Mouse (Mus musculus) gastrocnemius, postnatal 25 days (tissue): ENCODE measurements around the gene Gja4. TPM values are rescaled to one million over a fixed set of nuclear protein-coding genes. Genes with fewer than 3 reads are reported as not detected.

Experiments used
- DNase-seq: peaks from one replicate; pipeline ENCODE4 v3.0.0; 2022
- long read RNA-seq, 2 experiments: library from polyadenylated mRNA; stranded (forward); transcript quantifications; one replicate each; pipeline ENCODE4 v2.0.0; 2021
- total RNA-seq, 2 experiments: library from RNA; stranded (reverse); gene quantifications; 1 replicate in 1 of 2; 2 replicates in 1 of 2; pipeline ENCODE4 v1.2.3; 2021

Gja4 gene
- total RNA-seq = 1 to 10 TPM; 4.1 to 6.7 TPM
- long read RNA-seq, experiment 1, partial matches to known transcripts = 0 of 4 reads
- long read RNA-seq, experiment 1, other reads (novel, unspliced or antisense) = 0 of 4 reads
- long read RNA-seq, experiment 2, partial matches to known transcripts = 2 of 6 reads
- long read RNA-seq, experiment 2, other reads (novel, unspliced or antisense) = 0 of 6 reads

DNA sequence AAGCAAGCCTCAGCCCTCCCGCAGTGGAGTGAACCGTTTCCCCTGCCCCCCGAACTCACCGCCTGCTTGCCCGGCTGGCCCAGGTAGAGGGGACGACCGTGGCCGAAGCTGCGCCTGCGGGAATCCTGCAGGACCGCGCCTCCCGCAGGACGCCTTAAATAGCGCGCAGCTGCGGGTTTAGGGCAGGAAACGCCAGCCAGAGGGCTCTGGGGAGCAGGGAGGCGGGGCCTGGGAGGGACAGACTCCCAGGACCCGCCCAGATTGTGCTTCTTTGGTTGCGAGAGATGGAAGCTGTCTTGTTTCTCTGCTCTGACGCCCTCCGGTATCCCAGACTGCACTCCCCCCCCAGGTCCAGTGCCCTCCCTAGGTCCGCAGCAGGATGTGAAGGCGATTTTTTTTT lies at the start of gene Gja4:
Gene Gja4 (minus strand): TSS at position 179 of the 400 bp plus-strand sequence.
- peak; percentile 83 for DNase-seq

DNA sequence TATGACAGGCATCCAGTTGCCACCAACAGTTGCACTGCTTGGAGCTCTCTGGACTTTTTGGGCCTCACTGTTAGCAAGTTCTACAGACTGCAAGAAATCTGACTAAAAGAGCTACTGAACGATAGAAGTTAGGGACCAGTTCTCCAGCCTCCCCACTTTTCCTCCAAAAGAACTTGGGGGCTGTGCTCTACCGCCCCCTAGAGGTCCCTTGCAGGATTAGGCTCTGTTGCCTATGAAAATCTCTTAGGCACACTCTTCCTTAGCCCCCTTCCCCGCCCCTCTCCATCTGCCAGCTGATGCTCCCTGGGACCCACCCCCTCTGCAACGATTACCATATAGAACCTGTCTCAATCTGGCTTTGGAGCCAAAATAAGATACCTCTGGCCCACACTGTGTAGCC lies 49.5 kb upstream of the Gja4 start:
- no peak for DNase-seq

DNA sequence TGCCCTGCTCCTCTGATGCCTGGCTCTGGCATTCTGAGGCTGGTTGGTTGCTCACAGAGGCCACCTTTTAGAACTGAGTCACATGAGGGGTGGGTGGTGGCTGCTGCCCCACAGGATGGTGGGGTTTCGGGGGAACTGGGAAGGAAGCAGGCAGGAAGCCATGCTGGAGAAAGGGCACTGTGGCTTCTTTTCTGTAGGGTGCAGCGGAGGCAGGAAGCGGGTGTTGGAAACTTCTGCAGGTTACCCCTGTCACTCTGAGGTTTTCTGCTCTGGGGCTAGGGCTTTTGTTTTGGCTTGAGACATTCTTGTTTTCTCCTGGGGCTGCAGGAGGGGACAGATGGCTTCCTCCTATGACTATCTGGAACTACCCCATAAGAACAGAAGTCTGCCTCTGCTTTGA lies 48.7 kb upstream of the Gja4 start:
- DNase-seq = no peak

DNA sequence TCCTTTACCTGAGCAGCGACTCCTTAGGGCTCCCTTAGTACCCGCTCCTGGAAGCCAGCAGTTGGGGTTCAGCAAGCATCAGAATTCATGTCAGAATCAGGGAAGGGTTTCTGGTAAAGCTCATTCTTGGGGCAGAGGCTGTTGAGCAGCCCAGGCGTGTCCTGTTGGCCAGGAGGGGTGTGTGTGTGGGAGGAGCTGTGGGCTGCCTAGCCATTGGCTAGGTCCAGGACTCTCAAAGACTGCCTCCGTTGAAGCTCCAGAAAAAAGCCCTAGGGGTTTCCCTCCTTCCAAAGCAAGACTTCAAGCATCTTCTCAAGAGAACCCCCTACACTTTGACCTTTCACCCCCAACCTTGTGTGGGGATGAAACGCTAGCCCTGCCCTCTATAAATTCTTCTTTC lies 44.2 kb upstream of the Gja4 start, which contains the start of gene Gjb5:
Gene Gjb5 (minus strand): TSS at position 164 of the 400 bp plus-strand sequence.
- no peak for DNase-seq

DNA sequence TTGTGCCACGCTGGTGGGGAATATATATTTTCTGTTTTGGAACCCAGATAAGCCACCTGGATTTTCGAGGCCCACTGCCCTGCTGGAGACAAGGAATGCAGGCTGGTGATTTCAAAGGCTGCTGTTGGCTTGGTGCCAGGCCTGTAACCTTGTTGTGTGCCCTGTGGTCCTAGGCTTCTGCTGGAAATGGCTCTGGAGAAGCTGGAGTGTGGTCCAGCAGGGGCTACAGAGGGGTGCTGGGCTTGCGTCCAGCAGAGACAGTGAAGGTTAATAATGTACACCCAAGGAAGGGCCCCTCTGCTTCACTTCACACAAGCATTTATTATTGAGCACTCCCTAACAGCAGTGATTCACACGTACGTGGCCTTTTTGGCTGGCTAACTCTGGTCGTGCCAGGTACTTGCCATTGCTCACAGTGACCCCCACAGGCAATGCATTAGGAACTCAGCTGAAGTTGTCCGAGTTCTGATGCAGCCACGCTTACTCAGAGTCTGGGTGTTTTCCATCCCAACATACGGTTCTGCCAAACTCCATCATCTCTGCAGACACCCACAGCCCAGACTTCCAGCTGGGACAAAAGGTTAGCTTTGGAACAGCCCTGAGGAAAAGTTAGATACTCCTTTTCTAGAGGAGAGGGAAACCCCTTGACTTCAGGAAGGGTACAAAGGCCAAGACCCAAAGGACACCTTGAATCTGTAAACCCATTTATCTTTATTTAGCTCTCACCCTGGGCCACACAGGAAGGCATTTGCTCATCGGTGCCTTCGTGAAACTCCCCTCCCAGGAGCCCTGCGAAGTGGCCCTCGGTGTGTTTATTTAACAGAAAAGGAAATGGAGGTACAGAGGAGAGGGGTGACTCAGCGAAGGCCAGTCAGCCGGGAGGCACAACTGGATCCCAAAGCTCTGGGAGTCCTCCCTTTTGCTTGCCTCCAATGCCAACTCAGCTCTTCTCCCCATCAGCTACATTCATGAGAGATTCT lies 41.0 kb upstream of the Gja4 start:
- DNase-seq = no peak

DNA sequence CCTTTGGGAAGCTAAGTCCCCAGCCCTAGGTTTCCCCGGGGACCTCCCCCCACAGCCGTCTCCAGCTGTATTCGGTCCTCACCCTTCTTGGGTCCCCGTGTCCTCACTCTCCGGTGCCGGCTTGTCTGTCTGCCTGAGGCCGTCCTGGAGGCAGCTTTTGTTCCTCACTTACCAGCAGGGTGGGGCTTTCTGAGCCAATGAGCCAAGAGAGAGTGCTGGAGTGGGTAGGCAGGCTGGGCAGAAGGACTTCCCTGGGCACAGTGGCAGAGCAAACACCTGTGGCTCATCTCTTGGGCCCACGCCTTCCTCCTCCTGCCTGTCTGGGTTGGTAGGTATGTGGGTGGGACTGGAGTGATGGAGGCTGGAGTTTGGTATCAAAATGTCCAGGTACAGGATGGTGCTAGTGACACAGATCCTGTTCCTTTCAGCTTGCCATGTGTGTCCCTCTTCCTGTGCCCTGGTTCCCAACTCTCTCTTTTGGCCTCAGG lies 40.2 kb upstream of the Gja4 start, which contains the start of gene Gjb4:
Gene Gjb4 (minus strand): TSS at position 131 of the 488 bp plus-strand sequence.
- no peak for DNase-seq

DNA sequence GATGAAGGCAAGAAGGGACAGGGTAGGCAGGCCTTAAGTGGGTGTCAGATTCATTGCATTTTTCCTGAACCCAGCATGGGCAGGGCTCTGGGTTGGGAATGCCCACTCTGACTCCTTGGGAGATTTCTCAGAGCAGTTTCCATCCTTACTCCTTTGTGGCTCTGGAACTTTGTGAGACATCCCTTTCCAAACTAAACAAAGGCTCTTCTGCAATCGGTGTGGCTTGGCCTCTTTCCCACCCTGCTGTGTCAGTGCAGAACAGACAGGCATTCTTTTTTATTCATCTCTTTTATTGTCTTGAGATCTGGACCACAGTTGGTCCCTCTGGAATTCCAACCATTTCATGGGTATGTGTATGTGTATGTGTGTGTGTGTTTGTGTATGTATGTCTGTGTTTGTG lies 38.8 kb upstream of the Gja4 start:
- no peak for DNase-seq

DNA sequence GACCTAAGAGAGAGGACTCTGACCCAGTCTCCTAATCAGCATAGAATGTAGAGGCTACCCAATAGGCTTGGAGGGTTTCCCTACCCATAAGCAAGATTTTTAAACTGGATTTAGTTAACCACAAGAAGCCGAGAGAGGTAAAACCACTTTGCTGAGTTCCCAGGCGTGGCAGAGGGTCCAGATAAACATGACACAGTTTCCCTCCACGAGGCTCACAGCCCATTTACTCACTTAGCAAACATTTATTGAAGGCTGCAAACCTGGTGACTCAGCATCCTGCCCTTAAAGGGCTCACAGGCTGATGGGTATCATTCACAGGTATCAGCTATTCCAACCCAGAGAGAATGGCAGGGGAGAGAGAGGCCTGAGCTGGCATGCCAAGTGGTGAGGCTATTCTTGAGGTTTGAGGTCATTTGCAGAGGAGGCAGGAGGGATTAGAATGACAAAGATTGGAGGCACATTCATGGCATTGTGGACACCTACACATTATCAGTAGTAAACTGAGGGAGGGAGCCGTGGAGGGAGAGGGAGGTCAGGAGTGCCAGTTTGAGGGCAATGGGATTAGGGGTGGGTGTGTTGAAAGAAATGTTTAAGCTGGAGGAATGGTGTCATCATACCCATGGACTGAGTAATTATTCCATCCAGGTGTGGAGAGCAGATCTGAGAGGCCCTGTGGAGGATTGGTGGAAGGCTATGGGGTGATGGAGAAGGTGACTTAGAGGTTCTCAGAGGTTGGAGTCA lies 35.9 kb upstream of the Gja4 start:
- no peak for DNase-seq

DNA sequence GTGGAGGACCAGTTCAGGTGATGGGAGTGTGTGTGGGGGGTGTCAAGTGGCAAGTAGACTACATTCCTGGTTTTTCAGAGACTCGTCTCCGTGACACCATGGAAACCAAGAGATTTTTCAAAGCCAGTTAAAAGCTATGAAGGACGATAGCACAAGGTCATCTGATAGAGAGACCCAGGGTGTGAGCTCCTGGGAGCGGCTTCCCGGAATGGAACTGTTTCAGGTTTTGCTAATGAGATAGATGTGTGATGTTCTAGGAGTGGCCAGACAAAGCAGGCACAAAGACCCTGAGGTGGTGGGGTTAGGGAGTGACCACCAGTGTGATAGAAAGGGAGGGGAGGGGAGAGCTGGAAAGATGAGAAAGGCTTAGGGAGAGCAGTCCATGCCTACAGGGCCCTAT lies 31.2 kb upstream of the Gja4 start:
- DNase-seq = no peak

DNA sequence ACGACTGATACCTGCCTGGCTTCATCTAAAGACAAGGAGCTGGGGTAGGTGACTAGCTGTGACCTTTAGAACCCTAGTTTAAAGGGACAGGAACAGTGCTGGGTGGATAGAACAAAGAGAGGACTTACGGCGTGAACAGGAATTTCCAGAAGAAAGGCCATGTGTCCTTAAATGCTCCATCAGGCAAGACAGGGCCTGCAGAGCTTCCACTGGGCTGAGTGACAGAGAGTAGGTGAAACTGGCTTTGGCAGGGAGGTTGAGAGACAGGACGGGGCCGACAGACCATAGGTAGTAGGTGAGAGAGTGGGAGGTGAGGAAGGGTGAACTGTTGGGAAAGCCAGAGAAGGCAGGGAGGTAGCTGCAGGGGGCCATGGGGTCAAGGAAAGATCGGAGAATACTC lies 27.5 kb upstream of the Gja4 start:
- DNase-seq = no peak

DNA sequence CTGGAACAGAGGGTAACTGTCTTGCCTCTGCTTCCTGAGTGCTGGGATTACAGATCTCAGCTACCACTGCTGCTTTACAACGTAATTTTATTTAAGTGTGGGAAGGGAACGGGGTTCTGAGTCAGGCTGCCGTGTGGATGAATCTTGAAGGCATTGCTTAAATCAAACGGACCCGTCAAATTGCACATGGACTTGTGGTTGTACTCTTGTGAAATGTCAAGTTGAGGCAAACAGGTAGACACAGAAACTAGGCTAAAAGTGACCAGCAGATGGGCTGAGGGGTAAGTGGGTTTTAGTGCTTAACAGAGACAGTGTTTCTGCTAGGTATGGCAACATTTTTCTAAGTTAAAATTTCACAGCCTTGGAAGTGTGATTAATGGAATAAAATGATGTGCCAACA lies 23.8 kb upstream of the Gja4 start:
- no peak for DNase-seq

DNA sequence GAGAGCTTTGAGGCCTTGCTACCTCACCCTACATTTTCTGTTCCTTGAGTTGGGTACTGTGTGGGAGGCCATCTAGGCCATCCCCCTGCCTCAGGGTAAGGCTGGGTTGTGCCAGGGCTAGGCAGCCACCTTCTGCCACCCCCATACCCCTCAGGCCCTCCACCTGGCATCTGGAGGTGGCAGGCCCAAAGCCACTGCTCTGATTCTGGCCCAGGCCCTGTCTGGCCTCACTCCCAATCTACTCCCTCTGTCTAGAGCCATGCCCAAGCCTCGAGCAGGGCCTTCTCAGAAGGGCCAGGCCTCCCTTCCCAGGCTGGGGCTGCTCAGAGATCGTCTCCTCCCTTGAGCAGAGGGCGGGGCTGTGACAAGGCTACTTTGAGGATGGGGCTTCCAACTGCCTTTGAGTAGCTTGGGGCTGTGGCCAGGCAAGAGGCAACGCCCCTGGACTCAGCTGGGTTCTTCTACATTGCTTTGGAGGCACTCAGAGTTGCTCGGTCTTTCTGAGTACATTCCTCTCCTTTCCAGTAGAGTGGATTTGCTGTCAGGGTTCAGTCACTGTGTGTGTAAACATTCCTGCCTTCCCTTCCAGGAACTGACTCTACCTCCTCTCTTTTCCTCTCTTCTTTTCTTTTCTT lies 21.1 kb upstream of the Gja4 start:
- DNase-seq = no peak

DNA sequence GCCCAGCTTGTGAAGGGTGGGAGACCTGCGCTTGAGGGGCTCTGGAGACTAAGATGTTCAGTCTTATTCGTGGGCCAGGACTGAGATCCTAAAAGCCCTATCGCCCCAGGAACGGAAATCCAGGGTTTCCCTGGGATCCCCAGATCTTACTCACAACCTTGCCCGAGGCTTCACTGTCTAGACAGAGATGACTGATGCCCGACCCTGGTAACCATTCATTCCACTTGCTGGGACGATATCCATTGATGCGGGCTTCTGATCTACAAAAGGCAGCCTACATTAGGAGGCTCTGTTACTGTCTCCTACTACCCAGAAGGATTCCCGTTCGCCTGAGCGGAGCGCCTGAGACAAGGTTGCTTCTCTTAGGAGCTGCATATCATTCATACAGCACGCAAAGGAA lies 17.3 kb upstream of the Gja4 start:
- DNase-seq = no peak

DNA sequence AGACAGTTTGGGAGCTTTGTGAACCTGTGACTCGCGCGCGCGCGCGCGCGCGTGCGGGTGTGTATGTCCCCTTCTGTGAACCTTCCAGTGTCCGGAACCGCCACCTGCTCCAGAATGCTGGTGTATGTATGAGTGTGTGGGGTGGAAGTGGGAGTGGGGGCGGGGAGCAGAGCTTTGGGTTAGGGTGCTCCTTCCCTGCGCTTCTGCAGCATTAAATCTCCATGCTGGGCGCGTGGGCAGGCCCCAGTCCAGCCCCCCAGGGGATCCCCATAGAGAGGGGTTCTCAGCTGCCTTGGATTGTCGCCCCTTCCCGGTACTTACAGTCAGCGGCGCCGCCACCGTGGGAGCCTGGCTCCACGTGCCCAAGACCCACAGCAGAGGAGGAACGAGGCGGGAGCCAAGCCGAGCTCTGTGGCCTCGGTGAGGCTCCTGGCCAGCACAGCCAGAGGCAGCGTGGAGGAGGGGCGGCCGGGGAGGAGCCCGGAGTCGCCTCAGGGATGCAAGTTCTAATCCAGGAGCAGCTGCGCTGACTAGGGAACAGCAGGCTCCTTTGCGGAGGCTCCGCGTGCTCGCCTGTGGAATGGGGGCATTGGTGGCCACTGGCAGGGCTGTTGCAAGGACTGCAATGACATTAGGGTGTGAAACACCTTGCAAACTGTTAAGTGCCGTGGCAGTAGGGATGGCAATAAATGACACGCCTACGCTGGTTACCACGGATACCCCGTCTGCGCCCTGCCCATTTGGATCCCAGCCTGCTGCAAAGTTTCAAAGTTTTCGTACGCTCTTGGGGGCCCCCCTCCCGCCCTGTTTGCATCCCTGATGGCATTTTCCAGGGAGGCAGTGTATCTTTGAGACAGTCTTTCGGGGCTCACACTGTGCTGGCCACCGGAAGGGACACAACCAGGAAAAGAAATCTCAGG lies 16.6 kb upstream of the Gja4 start, which contains the start of gene Gjb3:
Gene Gjb3 (minus strand): TSS at position 664 of the 920 bp plus-strand sequence.
- no peak for DNase-seq

DNA sequence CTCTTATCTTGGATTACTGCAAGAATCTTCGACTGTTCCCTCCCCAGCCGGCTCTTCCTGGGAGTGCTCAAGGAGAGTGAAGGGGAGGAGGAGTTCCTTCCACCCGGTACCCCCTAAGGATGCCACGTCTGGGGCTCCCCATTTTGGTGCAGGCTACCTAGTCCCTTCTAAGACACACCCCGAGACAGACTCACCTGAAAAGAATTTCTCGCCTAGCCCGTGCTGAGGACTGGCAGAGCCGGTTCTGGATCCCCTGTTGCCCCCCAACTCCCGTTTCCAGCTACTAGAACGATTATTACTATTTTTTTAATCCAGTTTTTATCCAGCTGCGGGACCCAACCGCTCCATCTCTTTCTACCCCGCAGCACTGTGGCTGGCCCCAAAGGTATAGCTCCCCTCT lies 15.9 kb upstream of the Gja4 start:
- DNase-seq = no peak

DNA sequence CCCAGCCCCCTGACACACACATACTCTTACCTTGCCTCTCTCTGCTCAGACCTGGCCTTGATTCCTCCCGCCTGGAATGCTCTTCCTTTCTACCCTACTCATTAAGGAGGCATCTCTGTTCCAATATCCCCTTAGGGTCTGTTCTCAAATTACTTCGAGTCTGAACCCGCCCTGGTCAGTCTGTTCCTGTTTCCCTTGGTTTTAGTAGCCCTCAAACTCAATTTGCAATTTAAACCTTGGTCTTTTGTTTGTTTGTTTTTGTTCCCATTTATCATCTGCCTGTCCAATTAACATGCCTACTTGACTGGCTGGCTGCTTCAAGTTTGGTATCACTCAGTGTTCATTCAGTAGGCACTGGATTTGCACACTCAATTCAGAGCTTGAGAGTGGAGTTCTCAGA lies 15.2 kb upstream of the Gja4 start:
- DNase-seq = no peak

DNA sequence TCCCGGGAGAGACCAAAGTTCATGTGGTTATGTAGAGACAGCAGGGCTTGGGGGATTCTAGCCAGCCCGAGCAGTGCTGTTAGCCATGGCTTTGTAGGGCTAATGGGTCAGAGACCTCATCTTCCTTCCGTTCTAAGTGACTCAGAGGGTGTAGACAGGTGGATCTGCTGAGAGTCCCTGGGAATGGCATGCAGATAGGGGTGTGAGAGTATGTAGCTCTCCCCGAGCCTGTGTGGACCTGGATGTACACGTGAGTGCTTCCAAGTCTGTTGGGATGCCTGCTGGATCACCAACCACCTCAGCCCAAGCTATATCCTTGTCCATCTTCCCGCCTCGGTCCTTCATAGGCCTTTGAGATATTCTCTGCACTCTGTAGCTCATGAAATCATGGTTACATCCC lies 14.5 kb upstream of the Gja4 start:
- no peak for DNase-seq

DNA sequence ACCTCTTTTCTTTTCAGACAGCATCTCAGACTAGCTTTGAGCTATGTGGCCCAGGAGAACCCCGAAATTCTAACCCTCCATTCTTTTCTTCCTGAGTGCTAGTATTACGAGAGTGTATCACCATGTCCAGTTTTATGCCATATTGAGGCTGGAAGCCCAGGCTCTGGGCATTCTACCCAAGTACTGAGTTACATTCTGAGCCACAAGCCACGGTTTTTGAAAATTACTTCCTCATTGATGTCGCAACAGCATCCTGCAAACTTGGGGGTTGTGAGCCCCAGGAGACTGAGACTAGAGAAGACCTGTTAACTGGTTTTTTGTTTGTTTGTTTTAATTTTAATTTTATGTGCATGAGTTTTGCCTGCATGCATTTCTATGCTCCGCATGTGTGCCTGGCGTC lies 13.9 kb upstream of the Gja4 start:
- no peak for DNase-seq

DNA sequence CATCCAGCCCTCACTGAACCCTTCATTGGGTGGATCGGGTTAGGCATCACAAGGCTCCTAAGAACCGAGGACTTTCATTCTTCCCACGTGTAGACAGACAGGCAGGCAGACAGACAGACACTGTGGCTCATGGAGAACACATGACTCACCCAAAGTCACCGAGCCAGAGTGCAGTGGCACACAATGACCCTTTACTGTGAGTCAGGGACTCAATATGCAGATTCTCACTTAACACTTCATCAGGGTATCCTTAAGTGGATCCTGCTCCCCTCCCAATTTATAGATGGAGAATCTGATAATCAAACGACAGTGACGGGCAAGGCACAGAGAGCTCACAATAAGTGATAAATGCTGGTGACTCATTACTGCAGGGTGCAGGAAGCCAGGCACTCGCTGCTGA lies 13.4 kb upstream of the Gja4 start:
- DNase-seq = no peak

DNA sequence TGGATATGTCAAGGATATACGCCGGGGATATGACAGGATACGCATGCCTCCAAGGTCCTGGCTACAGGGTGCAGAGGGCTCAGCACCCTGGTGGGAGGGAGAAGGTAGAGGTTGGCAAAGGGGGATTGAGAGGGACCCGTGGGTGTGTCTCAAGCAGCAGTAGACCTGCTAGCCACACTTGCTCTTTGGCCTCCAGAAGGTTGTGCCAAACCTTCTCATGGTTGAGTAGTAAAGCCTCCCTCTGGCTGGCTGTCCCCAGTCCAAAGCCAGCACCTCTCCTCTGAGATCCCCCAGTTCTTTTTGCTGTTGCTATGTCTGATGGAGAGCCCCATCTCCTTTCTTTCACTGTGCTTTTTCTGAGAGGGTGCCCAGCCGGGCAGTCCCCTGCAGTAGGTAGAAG lies 11.4 kb upstream of the Gja4 start:
- no peak for DNase-seq

DNA sequence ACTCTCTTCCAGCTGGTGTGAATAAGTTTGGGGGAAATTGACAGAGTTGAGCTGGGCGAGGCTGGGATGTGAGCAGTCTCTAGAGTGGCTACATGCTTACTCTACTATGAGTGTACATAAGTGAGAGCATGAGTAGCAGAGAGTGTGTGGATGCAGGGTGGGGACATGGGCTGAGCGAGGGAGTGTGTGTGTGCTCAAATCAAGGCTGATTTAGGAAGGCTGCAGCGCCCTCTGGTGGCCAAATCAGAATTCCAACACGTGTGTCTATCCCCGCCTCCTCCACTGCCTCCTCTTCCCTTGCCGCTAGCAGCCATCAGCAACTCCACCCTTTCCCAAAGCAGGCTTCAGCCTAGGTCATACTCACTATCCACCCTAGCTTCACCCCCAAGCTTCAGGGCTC lies 10.9 kb upstream of the Gja4 start:
- no peak for DNase-seq
